Mouse (Mus musculus): ENCODE measurements around the gene Plpp6. TPM values are rescaled to one million over a fixed set of nuclear protein-coding genes. Genes with fewer than 3 reads are reported as not detected.
"Not testable (repeated sequence)": the region's sequence is repeated elsewhere in the genome, so short reads cannot be mapped to it uniquely, and the experiment has no call there.

The Plpp6 gene
- polyA plus RNA-seq, 1 experiment: 15.9 TPM

GRCm38 (mm10) chr19:28995366-28995765 lies 31.6 kb downstream of the Plpp6 start:
- WGBS: 69% methylated on average over 5 of the region's 5 CpGs
- H3K4me3 ChIP-seq (replicated peaks; ENCODE audit: extremely low read depth, low read depth, low read length): no peak overlapping the region
- DNase-seq: no peak
- TF ChIP-seq CTCF (IDR thresholded peaks at IDR 0.05; ENCODE audit: insufficient read depth, low read length) (no peak), POLR2A (IDR thresholded peaks at IDR 0.05; ENCODE audit: borderline replicate concordance, extremely low read depth, low read depth, low read length) (no peak)
- H3K4me1 ChIP-seq (ENCODE audit: control insufficient read depth, insufficient read depth, low read length): peaks cover 2% of the 10 kb centered on the region; the same call in 1 of the 2 replicates

- no peak for TF ChIP-seq CTCF (IDR thresholded peaks at IDR 0.05; ENCODE audit: insufficient read depth, low read length)
- no peak for TF ChIP-seq POLR2A (IDR thresholded peaks at IDR 0.05; ENCODE audit: borderline replicate concordance, extremely low read depth, low read depth, low read length)
- Histone ChIP-seq H3K4me1 (ENCODE audit: control insufficient read depth, insufficient read depth, low read length) (peaks cover 2% of the 10 kb centered on the region; the same call in 1 of the 2 replicates), H3K4me3 (replicated peaks; ENCODE audit: extremely low read depth, low read depth, low read length) (no peak overlapping the region)
- DNase-seq: no peak
- WGBS: 67% methylated on average over 4 of the region's 4 CpGs
Measured at GRCm38 (mm10) chr19:28997976-28998630, 34.4 kb downstream of the Plpp6 start.

GRCm38 (mm10) chr19:29000321-29000720 lies 36.6 kb downstream of the Plpp6 start:
- WGBS: 97% methylated on average over 16 of the region's 16 CpGs

GRCm38 (mm10) chr19:29008069-29008706 lies 44.4 kb downstream of the Plpp6 start:
- H3K4me1 ChIP-seq (ENCODE audit: control insufficient read depth, insufficient read depth, low read length): no peaks in the 10 kb centered on the region
- TF ChIP-seq CTCF (IDR thresholded peaks at IDR 0.05; ENCODE audit: insufficient read depth, low read length) (no peak), POLR2A (IDR thresholded peaks at IDR 0.05; ENCODE audit: borderline replicate concordance, extremely low read depth, low read depth, low read length) (no peak)
- H3K4me3 ChIP-seq (replicated peaks; ENCODE audit: extremely low read depth, low read depth, low read length): no peak overlapping the region
- WGBS: 87% methylated on average over 3 of the region's 3 CpGs
- no peak for DNase-seq

More at GRCm38 (mm10) chr19:29000321-29000720, 36.6 kb downstream of the Plpp6 start:
- H3K4me1 ChIP-seq (ENCODE audit: control insufficient read depth, insufficient read depth, low read length); H3K4me3 ChIP-seq (replicated peaks; ENCODE audit: extremely low read depth, low read depth, low read length); DNase-seq: not testable (repeated sequence)

GRCm38 (mm10) chr19:29009046-29009445 lies 45.3 kb downstream of the Plpp6 start:
- WGBS: 93% methylated on average over 11 of the region's 11 CpGs
- H3K4me3 ChIP-seq (replicated peaks; ENCODE audit: extremely low read depth, low read depth, low read length): no peak overlapping the region
- no peaks in the 10 kb centered on the region for H3K4me1 ChIP-seq (ENCODE audit: control insufficient read depth, insufficient read depth, low read length)
- no peak for DNase-seq
- TF ChIP-seq POLR2A (IDR thresholded peaks at IDR 0.05; ENCODE audit: borderline replicate concordance, extremely low read depth, low read depth, low read length) (no peak), CTCF (IDR thresholded peaks at IDR 0.05; ENCODE audit: insufficient read depth, low read length) (no peak)

- Histone ChIP-seq H3K4me1 (ENCODE audit: control insufficient read depth, insufficient read depth, low read length) (no peaks in the 10 kb centered on the region), H3K4me3 (replicated peaks; ENCODE audit: extremely low read depth, low read depth, low read length) (no peak overlapping the region)
- 77% methylated on average over 12 of the region's 12 CpGs for WGBS
- TF ChIP-seq CTCF (IDR thresholded peaks at IDR 0.05; ENCODE audit: insufficient read depth, low read length) (no peak), POLR2A (IDR thresholded peaks at IDR 0.05; ENCODE audit: borderline replicate concordance, extremely low read depth, low read depth, low read length) (no peak)
- DNase-seq: no peak
Measured at GRCm38 (mm10) chr19:29011355-29011990, 47.7 kb downstream of the Plpp6 start.

GRCm38 (mm10) chr19:29014466-29015055 lies 50.8 kb downstream of the Plpp6 start:
- no peak for DNase-seq
- TF ChIP-seq CTCF (IDR thresholded peaks at IDR 0.05; ENCODE audit: insufficient read depth, low read length) (no peak), POLR2A (IDR thresholded peaks at IDR 0.05; ENCODE audit: borderline replicate concordance, extremely low read depth, low read depth, low read length) (no peak)
- 73% methylated on average over 5 of the region's 5 CpGs for WGBS

GRCm38 (mm10) chr19:29015410-29016203 lies 51.9 kb downstream of the Plpp6 start:
- WGBS: 79% methylated on average over 8 of the region's 8 CpGs
- Histone ChIP-seq H3K4me1 (ENCODE audit: control insufficient read depth, insufficient read depth, low read length) (no peaks in the 10 kb centered on the region), H3K4me3 (replicated peaks; ENCODE audit: extremely low read depth, low read depth, low read length) (no peak overlapping the region)
- no peak for TF ChIP-seq POLR2A (IDR thresholded peaks at IDR 0.05; ENCODE audit: borderline replicate concordance, extremely low read depth, low read depth, low read length)
- TF ChIP-seq CTCF (IDR thresholded peaks at IDR 0.05; ENCODE audit: insufficient read depth, low read length): no peak
- DNase-seq: no peak

More at GRCm38 (mm10) chr19:29014466-29015055, 50.8 kb downstream of the Plpp6 start:
- H3K4me3 ChIP-seq (replicated peaks; ENCODE audit: extremely low read depth, low read depth, low read length): no peak overlapping the region
- H3K4me1 ChIP-seq (ENCODE audit: control insufficient read depth, insufficient read depth, low read length): no peaks in the 10 kb centered on the region

- WGBS: 69% methylated on average over 5 of the region's 5 CpGs
- Histone ChIP-seq H3K4me1 (ENCODE audit: control insufficient read depth, insufficient read depth, low read length) (no peaks in the 10 kb centered on the region), H3K4me3 (replicated peaks; ENCODE audit: extremely low read depth, low read depth, low read length) (no peak overlapping the region)
- no peak for DNase-seq
- TF ChIP-seq CTCF (IDR thresholded peaks at IDR 0.05; ENCODE audit: insufficient read depth, low read length): no peak
- TF ChIP-seq POLR2A (IDR thresholded peaks at IDR 0.05; ENCODE audit: borderline replicate concordance, extremely low read depth, low read depth, low read length): no peak
Measured at GRCm38 (mm10) chr19:29016204-29016765, 52.5 kb downstream of the Plpp6 start.

Other genes starting within 250 kb of the Plpp6 start
- gene Slc1a1, start 128.9 kb upstream of the Plpp6 start, polyA plus RNA-seq (2012; rRNA removed): 8.1 and 11.4 TPM in 2 replicates
- 2.0 and 3.6 TPM in 2 replicates for gene 4430402I18Rik, start 3.8 kb downstream of the Plpp6 start, polyA plus RNA-seq (2012; rRNA removed)
- gene Cdc37l1, start 26.4 kb downstream of the Plpp6 start, polyA plus RNA-seq (2012; rRNA removed): 9.2 and 14.8 TPM in 2 replicates
- 69.3 and 73.6 TPM in 2 replicates for gene Ak3, start 84.0 kb downstream of the Plpp6 start, polyA plus RNA-seq (2012; rRNA removed)
- 12.3 and 14.1 TPM in 2 replicates for gene Rcl1, start 137.4 kb downstream of the Plpp6 start, polyA plus RNA-seq (2012; rRNA removed)